Mouse (Mus musculus) liver, adult (tissue): ENCODE data around the gene Dscaml1.

Source experiments
- GATA4 ChIP-seq: IDR thresholded peaks from 2 replicates; pipeline ENCODE4 v1.6.1; 2014; ENCODE audit warnings: mild to moderate bottlenecking, low read length; ENCODE audit not compliant: insufficient replicate concordance

The Dscaml1 gene

GRCm38 (mm10) chr9:45504977-45505376 is 78.5 kb downstream of the Dscaml1 start:
- TF ChIP-seq GATA4: no peak

- TF ChIP-seq GATA4: no peak
Observed at GRCm38 (mm10) chr9:45505487-45505939, 79.1 kb downstream of the Dscaml1 start.

GRCm38 (mm10) chr9:45507482-45507881 is 81.1 kb downstream of the Dscaml1 start:
- no peak for TF ChIP-seq GATA4

- no peak for TF ChIP-seq GATA4
Observed at GRCm38 (mm10) chr9:45510806-45511546, 84.5 kb downstream of the Dscaml1 start.

GRCm38 (mm10) chr9:45517993-45518705 is 91.7 kb downstream of the Dscaml1 start:
- no peak for TF ChIP-seq GATA4

- TF ChIP-seq GATA4: no peak
Observed at GRCm38 (mm10) chr9:45519841-45520240, 93.4 kb downstream of the Dscaml1 start.

- TF ChIP-seq GATA4: no peak
Observed at GRCm38 (mm10) chr9:45522866-45523265, 96.4 kb downstream of the Dscaml1 start.

- TF ChIP-seq GATA4: no peak
Observed at GRCm38 (mm10) chr9:45524505-45524904, 98.1 kb downstream of the Dscaml1 start.

- TF ChIP-seq GATA4: no peak
Observed at GRCm38 (mm10) chr9:45533253-45533652, 106.8 kb downstream of the Dscaml1 start.

GRCm38 (mm10) chr9:45534472-45534988 is 108.1 kb downstream of the Dscaml1 start:
- no peak for TF ChIP-seq GATA4

- no peak for TF ChIP-seq GATA4
Observed at GRCm38 (mm10) chr9:45537649-45538048, 111.2 kb downstream of the Dscaml1 start.

GRCm38 (mm10) chr9:45539265-45540044 is 113.0 kb downstream of the Dscaml1 start:
- TF ChIP-seq GATA4: no peak

GRCm38 (mm10) chr9:45546024-45546638 is 119.7 kb downstream of the Dscaml1 start:
- TF ChIP-seq GATA4: no peak

GRCm38 (mm10) chr9:45546902-45547578 is 120.6 kb downstream of the Dscaml1 start:
- TF ChIP-seq GATA4: no peak
